Comparison of ENCODE assay signal across 18 mouse cellular contexts in the genomic region with DNA sequence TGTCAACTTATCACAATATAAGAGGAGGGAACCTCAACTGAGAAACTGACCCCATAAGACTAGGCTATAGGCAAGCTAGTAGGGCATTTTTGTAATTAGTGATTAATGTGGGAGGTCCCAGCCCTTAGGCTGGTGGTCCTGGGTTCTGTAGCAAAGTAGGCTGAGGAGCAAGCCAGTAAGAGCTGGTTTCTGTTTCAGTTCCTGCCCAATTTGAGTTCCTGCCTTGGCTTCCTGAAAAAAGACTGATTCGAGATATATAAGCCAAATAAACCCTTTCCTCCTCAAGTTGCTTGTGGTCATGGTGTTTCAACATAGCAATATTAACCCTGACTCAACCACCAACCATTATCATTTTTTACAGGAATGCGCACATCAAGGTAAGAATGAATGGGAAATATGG. TPM values are rescaled to one million over a fixed set of nuclear protein-coding genes. Genes with fewer than 3 reads are reported as not detected.
"Had no signal": no experiment of that assay in that cellular context is flagged by ENCODE, and none has a peak within 500 bp of the region (broad histone marks: within the 10 kb centered on the region; RNA-seq: fewer than 3 reads in every experiment).

No protein-coding gene starts in this region.

- H3K36me3 ChIP-seq: limb, embryonic 12.5 days; limb, embryonic 15.5 days; lung, embryonic 15.5 days had no signal

- H3K9ac ChIP-seq: limb, embryonic 12.5 days; limb, embryonic 15.5 days; liver, embryonic 14.5 days; liver, postnatal 0 days; lung, embryonic 15.5 days had no signal

- H3K9me3 ChIP-seq: limb, embryonic 12.5 days; limb, embryonic 15.5 days; lung, embryonic 15.5 days had no signal

- H3K27me3 ChIP-seq: limb, embryonic 12.5 days; limb, embryonic 15.5 days; lung, embryonic 15.5 days had no signal

- H3K4me3 ChIP-seq: limb, embryonic 12.5 days; limb, embryonic 15.5 days; lung, embryonic 15.5 days had no signal

- H3K4me1 ChIP-seq: limb, embryonic 12.5 days; limb, embryonic 15.5 days; lung, embryonic 15.5 days had no signal

- ATAC-seq: liver, postnatal 0 days had no signal

- H3K4me2 ChIP-seq: limb, embryonic 12.5 days; limb, embryonic 15.5 days; liver, embryonic 11.5 days; lung, embryonic 15.5 days; midbrain, embryonic 11.5 days had no signal

- DNase-seq: kidney, adult 9 months; kidney, postnatal 14 days; kidney, postnatal 4 days; left cerebral cortex, postnatal 4 days; liver, postnatal 0 days; lung, postnatal 10 days; lung, postnatal 4 days; midbrain, embryonic 14.5 days; thymus, adult 18-20 months; thymus, postnatal 36 days had no signal

- H3K27ac ChIP-seq: limb, embryonic 12.5 days; limb, embryonic 15.5 days; liver, embryonic 14.5 days; lung, embryonic 15.5 days had no signal

RNA-seq across cellular contexts. Expression of gene Ihh, which starts 45.8 kb away (rescaled TPM):
- total RNA-seq: megakaryocyte-erythroid progenitor cell, adult 5-6 weeks had no signal
- polyA plus RNA-seq: neural tube, embryonic 11.5 days had no signal
